Mouse (Mus musculus) bone marrow macrophage, adult 2 months (primary cell): ENCODE measurements at regions not wholly inside any gene's neighbourhood (a gene's known extent, or its start where the extent isn't known, plus 50 kb on each side); places are given as distances from the start of the nearest gene placed in this dataset.

ENCODE experiments used
- CTCF ChIP-seq: IDR thresholded peaks from 2 replicates; pipeline ENCODE4 v1.5.1; 2012; ENCODE audit warnings: low read depth, mild to moderate bottlenecking, low read length, moderate library complexity
- POLR2A ChIP-seq: IDR thresholded peaks from 2 replicates; pipeline ENCODE4 v1.6.1; 2012; ENCODE audit warnings: mild to moderate bottlenecking, low read depth, low read length, borderline replicate concordance

DNA sequence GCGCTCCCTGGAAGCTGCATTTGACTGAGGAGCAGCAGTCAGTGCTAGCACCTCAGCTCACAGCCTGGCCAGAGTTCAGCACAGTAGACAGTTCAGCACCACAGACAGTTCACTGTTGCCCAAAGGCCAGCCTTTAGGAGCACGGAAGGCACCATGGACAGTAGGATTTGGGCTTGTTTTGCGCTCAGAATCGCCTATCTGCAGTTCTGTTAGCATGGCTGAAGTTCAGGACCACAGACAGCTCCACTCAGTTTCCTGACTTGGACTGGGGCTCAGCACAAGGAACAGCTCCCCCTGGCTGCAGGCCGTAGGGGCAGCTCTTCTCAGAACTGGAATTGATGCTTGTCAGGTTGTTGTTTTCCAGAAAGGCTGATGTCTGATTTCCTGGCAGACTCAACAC lies 313.6 kb downstream of the Tcerg1l start:
- TF ChIP-seq CTCF = no peak
- TF ChIP-seq POLR2A = no peak
